Mouse (Mus musculus): ENCODE results near the gene Banf1.
"Not testable (repeated sequence)": the region's sequence is repeated elsewhere in the genome, so short reads cannot be mapped to it uniquely, and the experiment has no call there.

Banf1 gene

GRCm38 (mm10) chr19:5374177-5374576 lies 7.2 kb upstream of the Banf1 start:
- no peak for DNase-seq (ENCODE audit: low spot score)

GRCm38 (mm10) chr19:5372724-5373123 lies 5.8 kb upstream of the Banf1 start:
- no peak for DNase-seq (ENCODE audit: low spot score)

- no peak for DNase-seq (ENCODE audit: low spot score)
Observed at GRCm38 (mm10) chr19:5370932-5371331, 4.0 kb upstream of the Banf1 start.

- DNase-seq (ENCODE audit: low spot score): no peak
Observed at GRCm38 (mm10) chr19:5367455-5367854, 487 bp upstream of the Banf1 start.

GRCm38 (mm10) chr19:5366175-5367052 lies 554 bp downstream of the Banf1 start, which contains the start of gene Eif1ad:
TSS of gene Eif1ad (plus strand) at chr19:5366741.
- peak; percentile 97 for DNase-seq (ENCODE audit: low spot score)

- DNase-seq (ENCODE audit: low spot score): no peak
Observed at GRCm38 (mm10) chr19:5365751-5366150, 1.2 kb downstream of the Banf1 start.

- DNase-seq (ENCODE audit: low spot score): no peak
Observed at GRCm38 (mm10) chr19:5364124-5364523, 2.8 kb downstream of the Banf1 start.

- DNase-seq (ENCODE audit: low spot score): no peak
Observed at GRCm38 (mm10) chr19:5362186-5362585, 4.8 kb downstream of the Banf1 start.

GRCm38 (mm10) chr19:5356080-5356479 lies 10.9 kb downstream of the Banf1 start:
- DNase-seq (ENCODE audit: low spot score): no peak

GRCm38 (mm10) chr19:5353609-5354008 lies 13.4 kb downstream of the Banf1 start:
- no peak for DNase-seq (ENCODE audit: low spot score)

- DNase-seq (ENCODE audit: low spot score): not testable (repeated sequence)
Observed at GRCm38 (mm10) chr19:5349502-5349873, 17.5 kb downstream of the Banf1 start, which contains the start of gene Cst6. TSS of gene Cst6 (minus strand) at chr19:5349574.

GRCm38 (mm10) chr19:5348526-5349501 lies 18.2 kb downstream of the Banf1 start:
- no peak for DNase-seq (ENCODE audit: low spot score)

- DNase-seq (ENCODE audit: low spot score): no peak
Observed at GRCm38 (mm10) chr19:5348064-5348463, 18.9 kb downstream of the Banf1 start.

GRCm38 (mm10) chr19:5345297-5346131 lies 21.5 kb downstream of the Banf1 start:
- DNase-seq (ENCODE audit: low spot score): no peak

- DNase-seq (ENCODE audit: low spot score): no peak
Observed at GRCm38 (mm10) chr19:5341360-5341759, 25.6 kb downstream of the Banf1 start.

- DNase-seq (ENCODE audit: low spot score): peak; percentile 74
Observed at GRCm38 (mm10) chr19:5337975-5338374, 29.0 kb downstream of the Banf1 start.

- DNase-seq (ENCODE audit: low spot score): no peak
Observed at GRCm38 (mm10) chr19:5335441-5335840, 31.5 kb downstream of the Banf1 start, which contains the start of gene Catsper1. TSS of gene Catsper1 (plus strand) at chr19:5335741.

- DNase-seq (ENCODE audit: low spot score): no peak
Observed at GRCm38 (mm10) chr19:5334741-5335140, 32.2 kb downstream of the Banf1 start.

- no peak for DNase-seq (ENCODE audit: low spot score)
Observed at GRCm38 (mm10) chr19:5327970-5328369, 39.0 kb downstream of the Banf1 start.

GRCm38 (mm10) chr19:5323801-5324200 lies 43.2 kb downstream of the Banf1 start:
- peak; percentile 34 for DNase-seq (ENCODE audit: low spot score)

Data from testis, postnatal 14 days (tissue).